Mouse (Mus musculus) midbrain, embryonic 12.5 days (tissue): ENCODE measurements at regions not wholly inside any gene's neighbourhood (a gene's known extent, or its start where the extent isn't known, plus 50 kb on each side); places are given as distances from the start of the nearest gene placed in this dataset.

Experiments
- ATAC-seq: fragments of 200-750 bp; cut with Nextera tagmentation; 2 replicates; pipeline ENCODE4 v1.8.0; 2017; ENCODE audit warnings: low read depth, moderate TSS enrichment, moderate library complexity; ENCODE audit not compliant: low FRiP score
- H3K27ac ChIP-seq: fragments of 300-500 bp; sonication (generic); replicated peaks from 2 replicates; pipeline ENCODE4 v1.5.1; 2016; ENCODE audit warnings: mild to moderate bottlenecking
- H3K27me3 ChIP-seq: fragments of 300-500 bp; sonication (generic); 2 replicates; pipeline ENCODE4 v1.6.1; 2016; ENCODE audit warnings: mild to moderate bottlenecking
- H3K36me3 ChIP-seq: fragments of 300-500 bp; sonication (generic); 2 replicates; pipeline ENCODE4 v1.6.1; 2016
- H3K4me1 ChIP-seq: fragments of 300-500 bp; sonication (generic); 2 replicates; pipeline ENCODE4 v1.6.1; 2016
- H3K4me2 ChIP-seq: fragments of 300-500 bp; sonication (generic); replicated peaks from 2 replicates; pipeline ENCODE4 v1.6.1; 2016; ENCODE audit warnings: mild to moderate bottlenecking, moderate library complexity
- H3K4me3 ChIP-seq: fragments of 300-500 bp; sonication (generic); 2 replicates; pipeline ENCODE4 v1.5.1; 2016; ENCODE audit warnings: mild to moderate bottlenecking
- H3K9ac ChIP-seq: fragments of 300-500 bp; sonication (generic); replicated peaks from 2 replicates; pipeline ENCODE4 v1.6.1; 2016; ENCODE audit warnings: mild to moderate bottlenecking, moderate library complexity
- H3K9me3 ChIP-seq: fragments of 300-500 bp; sonication (generic); 2 replicates; pipeline ENCODE4 v1.6.1; 2016; ENCODE audit warnings: mild to moderate bottlenecking
- WGBS: fragments of 180-500 bp; shearing (Covaris S2); methylation state at CpG from one replicate; pipeline ENCODE4 v1.1.7; 2016; 5-methylcytosine and 5-hydroxymethylcytosine counted together

DNA sequence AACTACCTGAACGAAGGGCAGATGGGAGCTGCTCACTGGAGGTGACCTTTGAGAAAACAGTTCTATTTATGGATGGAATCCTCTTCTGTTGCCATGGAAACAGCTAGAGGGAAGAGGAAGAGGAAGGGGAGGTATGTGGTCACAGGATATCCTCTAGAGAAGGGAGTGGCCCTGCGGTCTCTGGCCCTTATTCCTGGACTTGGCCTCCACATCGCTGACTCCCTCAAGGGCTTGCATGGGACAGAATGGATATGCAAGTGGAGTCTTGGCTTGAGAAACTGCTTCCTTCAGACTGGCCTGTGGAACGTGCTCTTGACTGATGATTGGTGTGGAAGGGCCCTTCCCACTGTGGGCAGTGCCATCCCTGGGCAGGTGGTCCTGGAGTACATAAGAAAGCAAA, 68.9 kb upstream of the Pitx1 start:
- 81% methylated on average over 4 of the region's 4 CpGs for WGBS
- Histone ChIP-seq H3K27ac (no peak overlapping the region), H3K27me3 (peaks cover 15% of the 10 kb centered on the region; the same call in 1 of the 2 replicates), H3K4me1 (peaks cover 4% of the 10 kb centered on the region), H3K4me2 (no peak overlapping the region), H3K9me3 (no peaks in the 10 kb centered on the region), H3K36me3 (no peaks in the 10 kb centered on the region), H3K4me3 (no peak overlapping the region), H3K9ac (no peak overlapping the region)
- ATAC-seq: no peak

DNA sequence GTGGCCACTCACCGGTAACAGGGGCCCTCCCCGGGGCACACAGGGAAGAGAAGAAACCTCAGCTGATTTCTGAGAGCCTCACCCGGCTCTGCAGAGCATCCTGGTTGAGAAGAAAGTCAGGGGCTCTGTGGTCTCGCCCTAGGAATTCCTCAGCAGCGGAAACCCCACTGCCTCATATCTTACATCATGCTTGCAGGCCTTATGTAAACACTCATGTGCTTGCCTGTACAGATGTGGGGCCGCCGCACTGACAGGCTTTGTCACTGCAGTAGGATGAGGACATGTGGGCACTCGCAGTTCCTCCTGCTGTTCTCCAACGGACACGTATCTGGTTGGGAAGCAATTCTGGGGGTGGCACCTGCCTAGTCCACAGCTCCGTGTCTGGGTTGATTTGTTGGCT, 66.3 kb upstream of the Pitx1 start:
- H3K27ac ChIP-seq: no peak overlapping the region
- no peak for ATAC-seq
- peaks cover 18% of the 10 kb centered on the region for H3K4me1 ChIP-seq
- no peak overlapping the region for H3K4me3 ChIP-seq
- no peaks in the 10 kb centered on the region for H3K36me3 ChIP-seq
- 81% methylated on average over 11 of the region's 11 CpGs for WGBS
- no peaks in the 10 kb centered on the region for H3K9me3 ChIP-seq
- H3K9ac ChIP-seq: no peak overlapping the region
- H3K27me3 ChIP-seq: peaks cover 8% of the 10 kb centered on the region; the same call in 1 of the 2 replicates
- no peak overlapping the region for H3K4me2 ChIP-seq

DNA sequence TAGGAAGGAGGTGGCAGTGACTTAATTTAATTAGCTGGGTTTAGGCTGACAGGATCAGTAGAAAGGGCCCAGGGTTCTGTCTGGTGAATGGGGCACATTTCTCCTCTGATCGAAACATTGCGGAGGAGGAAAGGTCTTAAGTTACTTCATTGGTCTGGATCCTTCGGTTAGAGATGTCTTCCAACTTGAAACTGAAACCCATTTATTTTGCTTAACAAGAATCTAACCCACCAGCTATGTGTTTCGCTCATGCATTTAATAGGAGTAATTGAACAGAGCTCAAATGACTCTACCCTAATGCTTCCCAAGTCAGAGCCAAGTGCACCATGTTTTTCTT, 64.2 kb upstream of the Pitx1 start:
- peaks cover 18% of the 10 kb centered on the region for H3K4me1 ChIP-seq
- no peak overlapping the region for H3K4me2 ChIP-seq
- peaks cover 8% of the 10 kb centered on the region; the same call in 1 of the 2 replicates for H3K27me3 ChIP-seq
- WGBS: 93% methylated on average over 4 of the region's 4 CpGs
- no peak overlapping the region for H3K9ac ChIP-seq
- H3K27ac ChIP-seq: no peak overlapping the region
- no peaks in the 10 kb centered on the region for H3K9me3 ChIP-seq
- H3K4me3 ChIP-seq: no peak overlapping the region
- no peak for ATAC-seq
- H3K36me3 ChIP-seq: no peaks in the 10 kb centered on the region

DNA sequence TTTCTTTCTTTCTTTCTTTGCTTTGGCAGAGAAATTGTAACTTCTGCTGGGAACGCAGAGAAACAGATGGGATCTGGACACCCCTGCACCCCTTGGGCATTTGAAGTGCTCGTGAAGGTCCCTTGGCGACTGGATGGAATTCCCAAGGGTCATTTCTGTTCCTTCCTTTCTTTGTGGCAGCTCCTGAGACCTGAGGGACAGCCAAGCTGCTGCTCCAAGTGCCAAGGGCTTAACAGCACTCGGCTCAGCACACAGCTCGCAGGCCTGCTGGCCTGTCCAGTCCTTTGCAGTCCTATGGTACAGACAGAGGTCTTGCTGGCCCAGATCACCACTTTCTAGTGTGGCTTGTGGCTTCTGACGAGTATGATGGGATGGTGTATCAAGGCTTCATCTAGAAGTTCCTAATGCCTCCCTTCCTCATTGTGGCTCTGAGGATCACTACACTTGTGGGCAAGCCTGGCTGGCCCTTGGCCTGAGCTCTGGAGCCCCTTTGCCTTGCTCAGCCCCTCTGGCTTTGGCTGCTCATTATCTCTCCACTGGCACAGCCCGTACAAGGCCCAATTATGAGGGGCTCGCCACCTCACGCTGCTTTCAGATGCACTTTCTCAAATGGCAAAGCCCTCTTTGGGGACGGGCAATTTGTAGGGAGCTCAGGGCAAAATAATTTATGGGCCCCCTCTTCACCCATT, 63.7 kb upstream of the Pitx1 start:
- peaks cover 18% of the 10 kb centered on the region for H3K4me1 ChIP-seq
- H3K27ac ChIP-seq: no peak overlapping the region
- H3K27me3 ChIP-seq: peaks cover 8% of the 10 kb centered on the region; the same call in 1 of the 2 replicates
- H3K9me3 ChIP-seq: no peaks in the 10 kb centered on the region
- no peak overlapping the region for H3K4me3 ChIP-seq
- no peak for ATAC-seq
- H3K4me2 ChIP-seq: no peak overlapping the region
- no peak overlapping the region for H3K9ac ChIP-seq
- 57% methylated on average over 10 of the region's 10 CpGs for WGBS
- no peaks in the 10 kb centered on the region for H3K36me3 ChIP-seq

DNA sequence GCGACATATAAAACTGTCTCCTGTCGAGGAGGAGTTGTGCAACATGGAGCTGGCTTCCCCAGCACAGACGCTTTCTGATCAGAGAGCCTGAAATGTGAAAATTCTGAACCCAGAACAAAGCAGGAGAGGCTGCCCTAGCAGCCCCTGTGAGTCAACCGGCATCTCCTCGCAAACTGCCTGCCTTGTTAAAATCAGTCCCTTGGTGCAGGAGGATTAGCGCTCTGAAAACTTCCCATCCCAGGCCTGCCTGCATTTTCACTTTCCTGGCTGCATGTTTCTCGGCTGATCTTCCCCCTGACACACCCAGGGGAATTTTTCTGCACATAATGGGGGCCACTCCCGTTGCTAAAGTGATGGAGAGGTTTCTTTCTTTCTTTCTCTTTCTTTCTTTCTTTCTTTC, 63.0 kb upstream of the Pitx1 start:
- H3K27me3 ChIP-seq: peaks cover 13% of the 10 kb centered on the region; the same call in 1 of the 2 replicates
- 22% methylated on average over 8 of the region's 8 CpGs for WGBS
- H3K9ac ChIP-seq: no peak overlapping the region
- H3K9me3 ChIP-seq: no peaks in the 10 kb centered on the region
- no peak overlapping the region for H3K27ac ChIP-seq
- H3K4me1 ChIP-seq: peaks cover 18% of the 10 kb centered on the region
- H3K36me3 ChIP-seq: no peaks in the 10 kb centered on the region
- no peak overlapping the region for H3K4me3 ChIP-seq
- H3K4me2 ChIP-seq: no peak overlapping the region
- ATAC-seq: no peak

DNA sequence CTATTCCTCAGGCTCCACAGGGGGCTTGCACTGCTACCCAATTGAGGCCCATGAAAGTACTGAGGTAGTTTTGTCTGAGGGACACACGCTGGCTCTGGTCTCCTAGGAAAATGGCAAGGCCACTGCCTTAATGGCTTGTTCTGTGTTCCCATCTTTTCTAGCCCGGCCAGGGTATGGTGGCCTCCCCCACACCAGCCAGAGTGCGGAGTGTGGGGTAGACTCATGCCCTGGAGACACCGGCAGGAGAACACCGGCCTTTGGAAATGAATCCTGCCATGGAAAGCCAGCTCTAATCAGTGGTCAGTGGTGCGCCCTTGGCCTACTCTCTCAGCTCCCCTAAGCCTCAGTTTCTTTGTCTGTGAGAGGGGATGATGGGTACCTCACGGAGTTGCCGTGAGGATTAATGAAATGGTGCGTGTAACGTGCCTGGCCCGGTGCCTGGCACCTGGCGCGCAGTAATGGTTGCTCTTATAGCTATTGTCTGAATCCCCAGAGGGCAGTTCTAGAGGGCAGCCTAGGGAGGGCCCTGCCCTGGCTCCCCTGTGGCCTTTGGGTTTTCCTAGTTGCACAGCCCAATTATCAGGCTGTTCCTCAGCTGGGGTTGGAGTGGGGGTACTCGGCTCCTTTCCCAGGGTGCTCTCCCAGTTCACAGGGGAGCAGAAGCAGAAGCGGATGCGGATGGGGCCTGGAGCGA, 62.4 kb upstream of the Pitx1 start:
- WGBS: 51% methylated on average over 17 of the region's 17 CpGs
- no peak overlapping the region for H3K4me2 ChIP-seq
- H3K36me3 ChIP-seq: no peaks in the 10 kb centered on the region
- no peak overlapping the region for H3K9ac ChIP-seq
- H3K27me3 ChIP-seq: peaks cover 18% of the 10 kb centered on the region; the same call in 1 of the 2 replicates
- H3K4me3 ChIP-seq: no peak overlapping the region
- no peak overlapping the region for H3K27ac ChIP-seq
- peaks cover 21% of the 10 kb centered on the region for H3K4me1 ChIP-seq
- ATAC-seq: no peak
- no peaks in the 10 kb centered on the region for H3K9me3 ChIP-seq

DNA sequence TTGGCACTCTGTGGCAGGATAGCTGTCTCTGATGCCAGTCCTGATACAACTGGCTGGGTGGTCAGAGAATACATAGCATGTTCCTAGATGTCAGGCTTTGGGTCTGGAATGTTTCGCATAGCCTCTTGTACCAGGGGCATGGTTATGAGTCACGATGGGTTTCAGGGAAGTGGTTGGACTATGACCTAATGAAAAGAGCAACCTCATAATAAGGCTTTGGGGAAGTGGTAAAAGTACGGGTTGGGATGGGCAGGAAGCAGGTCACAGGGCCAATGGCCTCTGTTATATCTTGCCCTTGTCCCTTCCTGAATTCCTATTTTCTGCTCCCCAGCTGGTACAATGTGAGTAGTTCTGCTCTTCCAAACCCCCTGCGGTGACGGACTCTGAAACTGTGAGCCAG, 59.5 kb upstream of the Pitx1 start:
- no peak overlapping the region for H3K4me2 ChIP-seq
- no peak overlapping the region for H3K4me3 ChIP-seq
- H3K4me1 ChIP-seq: peaks cover 26% of the 10 kb centered on the region
- no peak for ATAC-seq
- H3K9me3 ChIP-seq: no peaks in the 10 kb centered on the region
- no peak overlapping the region for H3K27ac ChIP-seq
- WGBS: 94% methylated on average over 5 of the region's 5 CpGs
- 0 out of 2 replicates have a peak, but pooled peaks cover 12% of the 10 kb centered on the region for H3K27me3 ChIP-seq
- no peak overlapping the region for H3K9ac ChIP-seq
- no peaks in the 10 kb centered on the region for H3K36me3 ChIP-seq

DNA sequence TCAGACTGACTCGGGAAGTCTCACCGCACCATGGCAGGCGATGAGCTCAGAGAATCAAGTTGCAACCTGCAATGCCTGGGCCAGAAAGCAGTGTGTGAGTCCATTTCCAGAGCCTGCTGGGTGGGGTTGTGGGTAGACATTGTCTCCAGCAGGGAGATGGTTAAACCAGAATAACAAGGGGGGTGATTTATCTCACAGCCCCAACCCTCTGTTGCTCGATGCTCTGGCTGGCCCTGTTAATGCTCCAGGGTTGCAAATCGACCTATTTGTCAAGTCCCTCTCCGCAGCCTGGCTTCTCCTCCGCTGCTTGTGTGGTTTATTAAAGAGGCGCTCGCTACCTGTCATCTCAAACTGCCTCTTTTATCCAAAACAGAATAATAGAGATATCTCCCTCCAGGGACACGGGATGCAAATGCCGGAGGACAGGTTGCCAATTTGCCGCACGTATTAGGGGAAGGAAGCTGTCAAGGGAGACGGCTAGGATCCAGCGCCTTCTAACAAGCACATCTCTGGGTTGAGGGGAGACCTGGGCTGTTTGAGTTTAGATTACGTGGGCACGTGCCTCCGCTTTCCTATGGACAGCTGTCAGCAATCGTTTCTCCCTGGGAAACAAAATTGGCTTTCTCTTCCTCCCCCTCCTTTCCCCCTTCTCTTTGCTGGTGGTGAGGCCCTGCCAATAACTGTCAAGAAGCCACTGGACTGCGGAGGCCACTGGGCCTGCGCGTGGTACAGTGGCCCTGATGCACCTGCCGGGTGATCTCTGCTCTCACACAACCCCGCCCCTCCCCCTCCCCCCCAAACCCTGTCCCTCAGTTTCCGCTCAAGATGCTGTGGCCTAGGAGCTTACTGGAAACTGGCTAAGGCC, 57.4 kb upstream of the Pitx1 start:
- peak; percentile 58; the same call in 1 of the 2 replicates for ATAC-seq
- H3K27ac ChIP-seq: peak overlapping the region; percentile 42; the same call in 1 of the 2 replicates
- no peaks in the 10 kb centered on the region for H3K9me3 ChIP-seq
- no peaks in the 10 kb centered on the region for H3K36me3 ChIP-seq
- 61% methylated on average over 25 of the region's 25 CpGs for WGBS
- peaks cover 11% of the 10 kb centered on the region for H3K4me1 ChIP-seq
- no peak overlapping the region for H3K9ac ChIP-seq
- H3K4me3 ChIP-seq: no peak overlapping the region
- H3K4me2 ChIP-seq: 0 out of 2 replicates have a peak overlapping the region, but pooled peaks have one; percentile 11
- H3K27me3 ChIP-seq: peaks cover 12% of the 10 kb centered on the region; the same call in 1 of the 2 replicates

DNA sequence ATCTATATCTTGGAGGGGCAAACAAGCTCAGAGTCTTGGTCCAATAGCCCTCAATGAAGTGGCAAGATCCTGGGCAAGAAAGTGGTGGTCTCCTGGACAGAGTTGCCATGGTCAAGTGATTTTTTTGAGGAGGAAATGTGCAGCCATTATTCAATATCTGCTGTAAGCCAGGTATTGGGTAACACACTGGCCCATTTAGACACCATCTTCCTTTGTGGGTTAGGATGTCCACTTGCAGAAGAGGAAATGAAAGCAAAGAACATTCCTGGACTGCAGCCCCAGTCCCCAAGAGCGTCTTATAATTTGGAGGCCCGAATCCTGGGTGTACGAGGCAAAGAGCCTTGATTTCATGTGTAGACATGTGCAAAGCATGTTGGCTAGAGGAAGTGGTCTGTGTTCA, 56.3 kb upstream of the Pitx1 start:
- Histone ChIP-seq H3K4me3 (no peak overlapping the region), H3K9ac (no peak overlapping the region), H3K27ac (no peak overlapping the region), H3K4me2 (no peak overlapping the region), H3K27me3 (peaks cover 13% of the 10 kb centered on the region; the same call in 1 of the 2 replicates), H3K36me3 (no peaks in the 10 kb centered on the region), H3K9me3 (no peaks in the 10 kb centered on the region), H3K4me1 (peaks cover 9% of the 10 kb centered on the region; the same call in 1 of the 2 replicates)
- WGBS: 89% methylated on average over 3 of the region's 3 CpGs
- no peak for ATAC-seq

DNA sequence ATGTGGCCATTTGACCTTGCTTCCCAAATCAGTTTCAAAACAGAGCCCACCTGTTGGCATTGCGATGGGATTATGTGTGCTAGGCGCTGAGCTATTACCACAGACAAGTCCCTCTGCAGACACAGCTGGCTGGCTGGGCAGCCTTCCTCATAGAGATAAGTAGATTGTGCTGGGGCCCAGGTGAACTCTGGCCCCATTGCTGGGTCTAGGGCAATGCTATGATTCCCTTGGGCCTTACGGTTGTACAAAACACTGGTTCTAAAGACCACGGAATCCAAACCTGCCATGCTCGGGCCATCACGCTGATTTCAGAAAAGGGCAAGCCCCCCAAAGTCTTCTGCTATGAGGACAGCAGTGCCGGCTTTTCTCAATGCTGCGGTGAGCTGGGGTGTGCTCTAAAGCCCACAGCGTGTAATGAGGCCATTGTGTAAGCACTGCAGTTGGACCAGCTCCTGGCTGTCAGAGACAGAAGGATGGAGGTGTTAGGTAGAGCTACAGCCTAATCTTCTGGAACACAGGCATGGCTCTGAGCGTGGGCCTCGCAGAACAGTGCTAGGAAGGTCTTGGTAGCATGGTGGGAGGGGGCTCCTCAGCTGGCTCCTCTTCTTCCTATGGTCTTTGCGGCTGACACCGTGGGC, 51.2 kb upstream of the Pitx1 start:
- 76% methylated on average over 13 of the region's 13 CpGs for WGBS
- H3K9ac ChIP-seq: no peak overlapping the region
- no peak overlapping the region for H3K4me2 ChIP-seq
- H3K4me1 ChIP-seq: 0 out of 2 replicates have a peak, but pooled peaks cover under 1% of the 10 kb centered on the region
- peaks cover 8% of the 10 kb centered on the region for H3K27me3 ChIP-seq
- no peak for ATAC-seq
- no peaks in the 10 kb centered on the region for H3K9me3 ChIP-seq
- no peaks in the 10 kb centered on the region for H3K36me3 ChIP-seq
- no peak overlapping the region for H3K4me3 ChIP-seq
- no peak overlapping the region for H3K27ac ChIP-seq
